Mouse (Mus musculus) A20 (cell line): ENCODE results near the gene Nanog.
"Not testable (repeated sequence)": the region's sequence is repeated elsewhere in the genome, so short reads cannot be mapped to it uniquely, and the experiment has no call there.

Experiments used
- DNase-seq: peaks from one replicate; pipeline ENCODE4 v3.0.0-alpha.2; 2011; ENCODE audit warnings: low read depth, low spot score

Gene Nanog

DNA sequence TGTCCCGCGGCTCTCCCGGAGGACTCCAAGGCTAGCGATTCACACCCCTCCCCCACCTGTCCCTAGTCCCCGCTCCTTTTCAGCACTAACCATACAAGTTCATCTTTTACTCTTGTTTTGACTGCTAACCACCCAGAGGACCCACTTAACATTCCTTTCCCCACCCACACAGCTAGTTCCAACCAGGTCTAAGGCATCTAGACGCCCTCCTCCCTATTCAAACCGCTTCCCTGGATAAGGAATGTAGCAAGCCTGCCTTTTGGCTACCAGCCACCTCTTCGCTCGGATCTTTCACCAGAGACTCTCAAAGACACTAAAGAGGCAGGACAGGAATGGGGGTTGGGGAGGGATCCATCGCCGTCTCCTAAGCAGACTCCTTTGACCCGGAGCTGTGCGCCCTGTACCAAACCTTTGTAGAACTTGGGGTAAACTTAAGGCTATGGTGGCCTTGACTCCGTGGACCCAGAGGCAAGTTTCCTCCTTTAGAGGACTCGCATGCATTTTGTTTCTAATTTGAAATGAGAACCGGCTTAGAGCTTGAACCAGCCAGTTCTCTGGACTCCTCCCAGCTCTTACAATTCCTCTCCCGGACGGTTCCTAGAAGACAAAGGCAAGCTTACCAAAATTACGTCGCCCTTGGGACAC, 4.7 kb upstream of the Nanog start:
- no peak for DNase-seq

DNA sequence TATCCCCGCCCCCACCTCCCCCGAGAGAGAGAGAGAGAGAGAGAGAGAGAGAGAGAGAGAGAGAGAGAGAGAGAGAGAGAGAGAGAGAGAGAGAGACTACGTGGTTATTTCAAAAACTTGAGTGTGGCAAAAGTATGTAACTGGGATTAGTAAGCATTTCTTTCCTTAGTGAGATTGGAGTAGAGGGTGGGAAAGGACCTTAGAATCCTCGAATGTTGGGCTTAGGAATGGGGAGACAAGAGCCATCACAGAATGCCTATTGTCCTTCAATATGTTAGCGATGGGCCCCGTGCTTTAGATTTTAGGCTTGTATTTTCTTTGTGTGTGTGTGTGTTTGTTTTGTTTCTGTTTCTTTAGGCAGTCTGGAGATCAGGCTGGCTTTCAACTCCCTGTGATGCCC, 4.0 kb upstream of the Nanog start:
- no peak for DNase-seq

DNA sequence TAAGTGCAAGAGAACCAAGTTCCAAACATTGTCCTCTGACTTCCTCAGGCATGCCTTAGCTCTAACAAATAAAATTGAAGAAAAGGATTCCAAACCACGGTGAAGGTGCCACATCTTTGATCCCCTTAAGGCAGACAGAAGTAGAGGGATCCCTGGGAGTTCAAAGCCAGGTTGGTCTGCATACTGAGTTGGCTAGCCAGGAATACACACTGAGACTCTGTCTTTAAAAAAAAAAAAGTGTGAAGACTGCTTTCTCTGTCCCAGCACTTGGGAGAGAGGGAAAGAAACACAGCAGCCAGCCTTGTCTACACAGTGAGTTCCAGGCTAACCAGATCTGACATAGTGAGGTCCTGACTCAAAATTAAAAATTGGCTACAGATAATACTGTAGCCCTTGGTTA, 3.6 kb upstream of the Nanog start:
- no peak for DNase-seq

- DNase-seq: no peak
Measured at GRCm38 (mm10) chr6:122706337-122706840, 900 bp upstream of the Nanog start.

DNA sequence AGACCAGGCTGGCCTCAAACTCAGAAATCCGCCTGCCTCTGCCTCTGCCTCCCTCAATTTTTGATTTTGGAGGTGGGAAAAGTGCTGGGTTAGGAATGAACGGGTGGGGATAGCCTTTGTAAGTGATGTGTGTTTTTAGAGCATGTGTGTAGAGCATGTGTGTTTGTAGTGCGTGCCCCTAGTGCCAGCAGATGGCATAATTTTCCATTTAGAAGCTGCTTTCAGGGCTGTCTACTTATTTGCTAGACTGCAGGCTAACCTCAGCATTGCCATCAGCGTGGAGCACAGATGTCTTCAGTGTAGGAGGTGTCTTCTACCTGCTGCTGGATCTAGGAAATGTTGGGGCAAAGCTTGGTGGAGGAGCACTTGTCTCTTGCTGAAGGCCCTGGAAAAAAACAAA, 1.5 kb downstream of the Nanog start:
- peak; percentile 54 for DNase-seq

GRCm38 (mm10) chr6:122711455-122711854, 4.2 kb downstream of the Nanog start:
- DNase-seq: peak; percentile 30

DNA sequence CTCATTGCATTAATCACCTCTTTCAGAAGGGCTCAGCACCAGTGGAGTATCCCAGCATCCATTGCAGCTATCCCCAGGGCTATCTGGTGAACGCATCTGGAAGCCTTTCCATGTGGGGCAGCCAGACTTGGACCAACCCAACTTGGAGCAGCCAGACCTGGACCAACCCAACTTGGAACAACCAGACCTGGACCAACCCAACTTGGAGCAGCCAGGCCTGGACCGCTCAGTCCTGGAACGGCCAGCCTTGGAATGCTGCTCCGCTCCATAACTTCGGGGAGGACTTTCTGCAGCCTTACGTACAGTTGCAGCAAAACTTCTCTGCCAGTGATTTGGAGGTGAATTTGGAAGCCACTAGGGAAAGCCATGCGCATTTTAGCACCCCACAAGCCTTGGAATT, 5.8 kb downstream of the Nanog start:
- DNase-seq: not testable (repeated sequence)

DNA sequence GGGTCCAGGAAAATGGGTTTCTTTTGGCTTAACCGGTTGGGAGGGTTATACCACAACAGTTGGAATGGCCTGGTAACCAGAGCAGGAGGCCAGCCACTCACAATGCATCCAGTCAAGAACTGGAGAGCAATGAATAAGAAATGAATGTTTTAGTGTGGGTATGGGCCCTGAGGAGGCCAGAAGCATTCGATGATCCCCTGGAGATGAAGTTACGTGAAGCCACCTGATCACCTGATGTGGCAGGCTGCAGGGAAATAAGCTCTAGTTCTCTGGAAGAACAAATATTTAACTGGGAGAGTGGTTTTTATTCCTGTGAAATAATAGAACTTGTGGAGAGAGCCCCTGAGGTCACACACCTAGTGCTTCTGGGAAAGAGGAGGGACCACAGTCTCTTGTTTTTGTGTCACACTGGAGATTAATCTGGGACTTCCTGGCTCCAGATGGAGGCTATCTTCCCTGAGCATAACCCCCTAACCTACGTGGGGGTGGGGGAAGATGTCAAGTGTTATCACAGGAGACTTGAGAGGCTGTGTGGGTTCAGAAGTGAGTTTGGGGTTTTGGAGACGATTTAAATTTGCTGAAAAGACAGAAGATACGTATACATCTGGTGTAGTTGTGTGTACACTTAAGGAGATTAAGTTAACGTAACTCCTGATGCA, 7.5 kb downstream of the Nanog start:
- no peak for DNase-seq

DNA sequence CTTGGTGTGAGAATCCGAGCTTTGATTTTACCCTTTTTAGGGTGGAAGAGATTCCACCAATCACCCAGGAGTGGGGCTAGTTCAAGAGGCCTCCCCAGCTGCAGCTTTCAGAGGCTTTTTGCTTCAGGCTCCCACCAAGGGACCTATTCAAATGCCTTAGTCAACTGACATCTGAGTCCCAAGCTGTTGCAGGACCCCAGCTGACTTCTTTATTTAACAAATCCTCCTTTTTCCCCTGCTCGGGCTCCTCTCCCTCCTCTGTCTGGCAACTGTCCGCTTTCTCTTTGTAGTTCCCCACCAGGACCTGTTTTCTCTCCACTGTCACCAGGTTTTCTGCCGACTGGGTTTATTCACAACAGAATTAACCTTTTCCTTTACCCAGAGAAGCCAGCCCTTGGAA, 8.6 kb downstream of the Nanog start:
- DNase-seq: no peak

DNA sequence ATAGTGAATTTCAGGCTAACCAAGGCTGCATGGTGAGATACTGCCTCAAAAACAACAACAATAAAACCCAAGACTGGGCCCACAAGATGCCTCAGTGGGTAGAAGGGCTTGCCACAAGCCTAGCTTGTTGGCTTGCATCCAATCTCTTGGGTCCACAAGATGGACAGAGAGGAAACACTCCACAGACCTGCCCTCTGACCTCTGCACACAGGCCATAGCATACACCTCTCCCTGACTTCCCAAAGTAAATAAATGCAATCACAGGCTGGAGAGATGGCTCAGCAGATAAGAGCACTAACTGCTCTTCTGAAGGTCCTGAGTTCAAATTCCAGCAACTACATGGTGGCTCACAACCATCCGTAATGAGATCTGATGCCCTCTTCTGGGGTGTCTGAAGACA, 10.9 kb downstream of the Nanog start:
- DNase-seq: not testable (repeated sequence)

DNA sequence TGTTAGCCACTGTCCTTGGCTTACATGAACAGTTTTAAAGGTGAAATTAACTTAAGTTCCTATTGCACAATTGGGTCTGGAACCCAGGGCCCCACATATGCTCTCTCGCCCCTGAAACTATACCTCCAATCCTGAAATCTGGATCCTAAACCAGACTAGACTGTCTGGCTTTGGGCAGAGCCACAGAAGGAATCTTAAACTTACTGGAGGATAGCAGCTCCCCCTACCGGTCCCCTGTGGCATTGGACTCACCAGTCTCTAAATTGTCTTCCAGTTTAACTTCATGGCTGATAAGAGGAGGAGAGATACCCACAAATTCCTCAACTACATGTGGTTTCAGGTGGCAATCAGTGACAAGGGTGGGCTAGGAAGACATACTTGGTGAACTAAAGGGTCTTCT, 12.7 kb downstream of the Nanog start:
- peak; percentile 66 for DNase-seq

DNA sequence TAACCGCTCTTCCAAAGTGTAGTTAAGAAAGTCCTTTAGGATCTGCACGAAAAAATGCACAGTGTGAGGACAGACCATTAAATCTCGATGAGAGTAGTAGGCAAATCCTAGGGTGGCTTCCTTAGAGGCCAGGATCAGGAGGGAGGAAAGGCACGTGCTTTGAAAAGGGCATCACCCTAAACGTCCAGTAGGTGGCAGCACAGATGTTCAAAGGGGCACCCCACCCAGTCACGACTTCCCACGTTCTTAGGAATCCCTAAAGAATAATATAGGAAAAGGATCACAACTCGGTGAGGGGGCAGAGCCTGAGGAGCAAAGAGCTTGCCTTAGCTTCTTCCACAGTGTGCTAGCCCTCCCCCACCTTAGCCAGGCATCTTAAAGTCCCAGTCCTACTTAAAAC, 32.7 kb downstream of the Nanog start:
- peak; percentile 62 for DNase-seq

GRCm38 (mm10) chr6:122741460-122742227, 34.4 kb downstream of the Nanog start:
- no peak for DNase-seq

GRCm38 (mm10) chr6:122742228-122742899, 35.1 kb downstream of the Nanog start:
- DNase-seq: no peak

- no peak for DNase-seq
Measured at GRCm38 (mm10) chr6:122743353-122743752, 36.1 kb downstream of the Nanog start.

GRCm38 (mm10) chr6:122744505-122745249, 37.4 kb downstream of the Nanog start:
- no peak for DNase-seq

- DNase-seq: peak; percentile 32
Measured at GRCm38 (mm10) chr6:122750579-122750978, 43.3 kb downstream of the Nanog start.

DNA sequence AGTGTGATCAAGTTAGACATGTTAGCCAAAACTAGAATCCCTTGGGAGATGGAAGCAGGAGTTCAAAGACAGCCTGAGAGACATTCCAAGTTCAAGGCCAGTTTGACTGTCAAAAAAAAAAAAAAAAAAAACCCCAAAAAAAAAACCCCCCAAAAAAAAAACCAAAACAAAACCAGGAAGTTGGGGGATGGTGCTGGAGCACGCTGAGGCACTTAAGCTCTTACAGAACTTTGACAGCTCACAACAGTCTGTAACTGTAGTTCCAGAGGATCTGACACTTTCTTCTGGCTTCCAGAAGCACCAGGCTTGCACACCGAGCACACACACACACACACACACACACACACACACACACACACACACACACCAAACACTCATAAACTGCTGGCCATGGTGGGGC, 48.6 kb downstream of the Nanog start:
- peak; percentile 62 for DNase-seq

GRCm38 (mm10) chr6:122758732-122759131, 51.4 kb downstream of the Nanog start:
- DNase-seq: no peak

GRCm38 (mm10) chr6:122761011-122761599, 53.8 kb downstream of the Nanog start:
- DNase-seq: no peak

DNA sequence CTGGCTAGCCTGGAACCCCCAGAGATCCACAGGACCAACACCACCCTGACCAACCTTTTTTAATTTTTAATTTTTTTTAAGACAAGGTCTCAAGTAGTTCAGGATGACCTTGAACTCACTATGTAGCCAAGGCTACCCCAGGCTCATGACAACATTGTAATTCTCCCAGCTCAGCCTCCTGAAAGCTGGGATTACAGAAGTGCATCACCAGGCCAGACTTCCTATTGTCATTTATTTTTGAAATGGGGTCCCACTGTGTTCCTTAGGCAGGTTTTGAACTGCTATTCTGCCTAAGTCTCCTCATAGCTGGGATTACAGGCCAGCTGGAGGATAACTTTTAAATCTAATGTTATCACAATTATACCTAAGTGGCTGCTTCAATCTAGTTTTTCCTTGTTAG, 54.6 kb downstream of the Nanog start:
- DNase-seq: no peak
